Mouse (Mus musculus): Measurements from ENCODE around the gene Tnxb. TPM values are rescaled to one million over a fixed set of nuclear protein-coding genes. Genes with fewer than 3 reads are reported as not detected.

The Tnxb gene
- 0.04 and 0.10 TPM in 2 replicates for polyA plus RNA-seq (2014; fragmentation: Nextera tagmentation; extraction: Ambion mirVana)

DNA sequence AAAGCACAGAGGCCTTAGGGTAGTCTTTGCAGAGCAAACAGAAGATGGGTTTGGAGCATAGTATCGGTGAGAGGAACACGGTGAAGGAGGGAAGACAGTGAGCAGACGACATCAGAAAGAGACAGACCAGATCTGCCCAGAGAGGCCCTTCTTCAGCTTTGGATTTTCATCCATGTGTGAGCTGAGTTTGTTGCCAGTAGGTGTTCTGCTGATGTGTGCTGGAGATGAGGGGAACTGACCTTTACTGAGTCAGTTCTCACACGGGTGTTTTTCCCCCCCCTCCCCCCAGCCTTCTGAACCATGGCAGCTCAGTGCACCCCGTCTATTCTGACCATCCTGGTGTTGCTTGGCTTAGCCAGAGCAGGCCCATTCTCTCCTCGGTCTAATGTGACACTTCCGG lies at the start of gene Tnxb:
Tnxb (plus strand) TSS at position 301 of the 400 bp plus-strand sequence.
- WGBS = 67% methylated on average over 7 of the region's 7 CpGs
- no peak for DNase-seq (ENCODE audit: low spot score)

DNA sequence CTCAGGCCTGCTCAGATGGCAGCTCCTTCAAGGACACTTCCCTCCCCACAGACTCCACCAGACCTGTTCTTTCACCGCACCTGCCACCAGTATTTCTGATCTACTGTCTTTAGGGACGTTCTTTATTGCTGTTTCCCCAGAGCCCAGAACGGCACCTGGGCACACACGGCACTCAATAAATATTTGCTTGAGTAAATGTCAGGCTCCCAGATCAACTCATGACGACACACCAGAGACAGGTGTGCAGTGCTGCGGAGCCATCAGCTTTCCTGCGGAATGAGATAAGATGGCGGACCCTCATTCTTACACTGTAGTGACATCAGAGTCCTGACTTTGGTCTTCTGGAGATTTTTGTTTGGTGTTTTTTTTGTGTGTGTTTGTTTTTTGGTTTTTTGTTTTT lies 49.3 kb upstream of the Tnxb start:
- H3K36me3 ChIP-seq (ENCODE audit: control insufficient read depth, insufficient read depth, low read length) = peaks cover 56% of the 10 kb centered on the region
- no peak overlapping the region for H3K4me2 ChIP-seq (ENCODE audit: low read length)
- H3K27ac ChIP-seq (ENCODE audit: low read depth, low read length) = no peak overlapping the region
- no peaks in the 10 kb centered on the region for H3K27me3 ChIP-seq (replicated peaks; ENCODE audit: control insufficient read depth, insufficient read depth, low read length)
- DNase-seq (ENCODE audit: low spot score) (no peak), ATAC-seq (no peak)
- no peak overlapping the region for H3K4me3 ChIP-seq (ENCODE audit: low read depth, low read length)
- no peak overlapping the region for H3K9ac ChIP-seq (ENCODE audit: low read length)
- H3K9me3 ChIP-seq (replicated peaks; ENCODE audit: control insufficient read depth, low read length) = no peaks in the 10 kb centered on the region
- WGBS = 93% methylated on average over 8 of the region's 8 CpGs
- no peaks in the 10 kb centered on the region for H3K4me1 ChIP-seq (ENCODE audit: control insufficient read depth, insufficient read depth, low read length)

More for the DNA sequence above, at the start of gene Tnxb:
- Histone ChIP-seq H3K4me1 (ENCODE audit: control insufficient read depth, insufficient read depth, low read length) (0 out of 2 replicates have a peak, but pooled peaks cover 2% of the 10 kb centered on the region), H3K27me3 (replicated peaks; ENCODE audit: control insufficient read depth, insufficient read depth, low read length) (peaks cover 42% of the 10 kb centered on the region), H3K4me3 (ENCODE audit: low read depth, low read length) (peak within 1 kb of the TSS; percentile 28), H3K36me3 (ENCODE audit: control insufficient read depth, insufficient read depth, low read length) (no peaks in the 10 kb centered on the region), H3K9ac (ENCODE audit: low read length) (peak within 1 kb of the TSS; percentile 45), H3K4me2 (ENCODE audit: low read length) (peak within 1 kb of the TSS; percentile 54), H3K9me3 (replicated peaks; ENCODE audit: control insufficient read depth, low read length) (no peaks in the 10 kb centered on the region), H3K27ac (ENCODE audit: low read depth, low read length) (no peak within 1 kb of the TSS)
- no peak for ATAC-seq

DNA sequence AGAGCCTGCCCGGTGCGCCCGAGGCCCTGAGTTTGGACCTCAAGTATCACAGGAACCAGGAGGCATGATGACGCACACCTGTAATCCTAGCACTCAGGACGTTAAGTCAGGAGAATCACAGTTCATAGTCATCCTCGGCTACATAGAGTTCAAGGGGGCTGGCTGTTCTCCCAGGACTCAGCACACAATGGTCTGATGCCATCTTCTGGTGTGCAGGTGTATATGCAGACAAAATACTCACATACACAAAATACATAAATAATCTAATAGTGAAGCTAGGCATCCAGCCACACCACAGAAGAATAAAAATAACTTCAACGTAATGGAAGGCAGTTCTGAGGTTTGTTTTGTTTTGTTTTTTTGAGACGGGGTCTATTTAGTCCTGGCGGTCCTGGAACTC lies 47.2 kb upstream of the Tnxb start:
- H3K9me3 ChIP-seq (replicated peaks; ENCODE audit: control insufficient read depth, low read length) = no peaks in the 10 kb centered on the region
- ATAC-seq = no peak
- peaks cover 41% of the 10 kb centered on the region for H3K36me3 ChIP-seq (ENCODE audit: control insufficient read depth, insufficient read depth, low read length)
- no peak for DNase-seq (ENCODE audit: low spot score)
- H3K4me1 ChIP-seq (ENCODE audit: control insufficient read depth, insufficient read depth, low read length) = peaks cover 10% of the 10 kb centered on the region
- no peak overlapping the region for H3K9ac ChIP-seq (ENCODE audit: low read length)
- no peak overlapping the region for H3K4me3 ChIP-seq (ENCODE audit: low read depth, low read length)
- no peaks in the 10 kb centered on the region for H3K27me3 ChIP-seq (replicated peaks; ENCODE audit: control insufficient read depth, insufficient read depth, low read length)
- 86% methylated on average over 9 of the region's 9 CpGs for WGBS
- no peak overlapping the region for H3K4me2 ChIP-seq (ENCODE audit: low read length)
- no peak overlapping the region for H3K27ac ChIP-seq (ENCODE audit: low read depth, low read length)

DNA sequence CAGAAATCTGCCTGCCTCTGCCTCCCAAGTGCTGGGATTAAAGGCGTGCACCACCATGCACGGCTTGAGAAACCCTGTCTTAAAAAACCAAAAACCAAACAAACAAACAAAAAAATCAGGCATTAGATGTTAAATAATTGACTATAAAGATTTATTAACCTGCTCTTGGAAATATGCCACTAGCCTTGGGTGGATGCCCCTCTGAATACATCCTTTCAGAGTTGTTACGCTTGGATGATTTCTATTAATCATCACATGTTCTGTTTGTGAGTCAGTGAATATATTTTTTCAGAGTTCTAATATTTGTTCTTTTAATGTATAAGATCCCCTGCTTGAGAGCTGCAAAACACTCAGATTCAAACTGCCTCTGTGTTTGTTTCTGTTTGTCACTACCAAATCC lies 45.4 kb upstream of the Tnxb start:
- DNase-seq (ENCODE audit: low spot score) = no peak
- no peak for ATAC-seq
- no peak overlapping the region for H3K27ac ChIP-seq (ENCODE audit: low read depth, low read length)
- no peak overlapping the region for H3K4me3 ChIP-seq (ENCODE audit: low read depth, low read length)
- H3K36me3 ChIP-seq (ENCODE audit: control insufficient read depth, insufficient read depth, low read length) = peaks cover 39% of the 10 kb centered on the region
- no peak overlapping the region for H3K4me2 ChIP-seq (ENCODE audit: low read length)
- no peak overlapping the region for H3K9ac ChIP-seq (ENCODE audit: low read length)
- H3K27me3 ChIP-seq (replicated peaks; ENCODE audit: control insufficient read depth, insufficient read depth, low read length) = peaks cover under 1% of the 10 kb centered on the region; the same call in 1 of the 2 replicates
- 98% methylated on average over 3 of the region's 3 CpGs for WGBS
- H3K4me1 ChIP-seq (ENCODE audit: control insufficient read depth, insufficient read depth, low read length) = peaks cover 28% of the 10 kb centered on the region
- no peaks in the 10 kb centered on the region for H3K9me3 ChIP-seq (replicated peaks; ENCODE audit: control insufficient read depth, low read length)

DNA sequence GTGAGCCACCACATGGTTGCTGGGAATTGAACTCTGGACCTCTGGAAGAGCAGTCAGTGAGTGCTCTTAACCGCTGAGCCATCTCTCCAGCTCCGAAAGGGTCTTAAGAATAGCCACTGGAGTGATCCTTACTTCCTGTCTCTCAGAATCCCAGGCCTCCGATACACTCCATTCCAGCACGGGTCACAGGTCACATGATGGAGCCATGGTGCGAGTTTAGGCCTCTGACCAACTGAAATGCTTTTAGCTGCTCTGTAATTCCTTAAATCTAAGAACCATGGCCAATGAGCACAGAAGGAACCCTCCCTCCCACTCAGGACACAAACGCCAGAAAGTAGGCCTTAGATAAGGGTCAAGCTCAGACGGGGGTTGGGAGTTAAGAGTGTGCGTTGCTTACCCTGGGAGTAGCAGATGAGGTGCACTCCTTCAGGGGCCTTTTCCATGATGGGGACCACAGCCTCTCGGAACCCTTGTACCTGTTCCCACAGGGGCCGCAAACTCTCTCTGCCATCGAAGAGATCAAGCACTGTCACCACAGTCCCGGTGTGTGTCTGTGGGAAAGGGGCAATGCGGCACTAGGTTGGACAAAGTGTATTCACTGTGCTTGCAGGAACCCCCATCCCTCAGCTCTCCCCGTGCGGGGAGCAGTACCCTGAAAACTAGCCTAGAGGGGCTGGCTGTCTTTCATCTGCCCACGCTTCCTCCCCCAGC lies 44.1 kb upstream of the Tnxb start:
- peaks cover 30% of the 10 kb centered on the region for H3K4me1 ChIP-seq (ENCODE audit: control insufficient read depth, insufficient read depth, low read length)
- DNase-seq (ENCODE audit: low spot score) (no peak), ATAC-seq (no peak)
- H3K9me3 ChIP-seq (replicated peaks; ENCODE audit: control insufficient read depth, low read length) = no peaks in the 10 kb centered on the region
- H3K36me3 ChIP-seq (ENCODE audit: control insufficient read depth, insufficient read depth, low read length) = peaks cover 31% of the 10 kb centered on the region
- H3K27me3 ChIP-seq (replicated peaks; ENCODE audit: control insufficient read depth, insufficient read depth, low read length) = peaks cover 10% of the 10 kb centered on the region
- H3K4me2 ChIP-seq (ENCODE audit: low read length) = peak overlapping the region; percentile 87
- peak overlapping the region; percentile 76 for H3K9ac ChIP-seq (ENCODE audit: low read length)
- peak overlapping the region; percentile 91; the same call in 1 of the 2 replicates for H3K27ac ChIP-seq (ENCODE audit: low read depth, low read length)
- 53% methylated on average over 16 of the region's 16 CpGs for WGBS
- peak overlapping the region; percentile 71 for H3K4me3 ChIP-seq (ENCODE audit: low read depth, low read length)

DNA sequence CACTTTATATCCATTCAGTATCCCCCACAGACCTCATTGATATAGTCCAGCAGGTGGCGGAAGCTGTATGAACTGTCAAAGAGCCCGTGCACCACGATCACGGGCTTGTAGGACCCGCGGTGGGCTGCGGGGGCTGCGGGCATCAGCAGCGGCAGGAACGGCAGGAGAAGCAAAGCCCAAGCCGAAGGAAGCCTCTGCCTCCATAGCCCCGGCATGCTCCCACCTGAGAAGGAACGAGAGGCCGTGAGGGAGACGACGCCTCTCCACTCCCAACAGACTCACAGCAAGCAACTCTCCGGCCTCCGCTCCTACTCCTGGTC lies 43.6 kb upstream of the Tnxb start:
- under 1% methylated on average over 18 of the region's 18 CpGs for WGBS
- peak; percentile 77 for DNase-seq (ENCODE audit: low spot score)
- peaks cover 34% of the 10 kb centered on the region for H3K4me1 ChIP-seq (ENCODE audit: control insufficient read depth, insufficient read depth, low read length)

DNA sequence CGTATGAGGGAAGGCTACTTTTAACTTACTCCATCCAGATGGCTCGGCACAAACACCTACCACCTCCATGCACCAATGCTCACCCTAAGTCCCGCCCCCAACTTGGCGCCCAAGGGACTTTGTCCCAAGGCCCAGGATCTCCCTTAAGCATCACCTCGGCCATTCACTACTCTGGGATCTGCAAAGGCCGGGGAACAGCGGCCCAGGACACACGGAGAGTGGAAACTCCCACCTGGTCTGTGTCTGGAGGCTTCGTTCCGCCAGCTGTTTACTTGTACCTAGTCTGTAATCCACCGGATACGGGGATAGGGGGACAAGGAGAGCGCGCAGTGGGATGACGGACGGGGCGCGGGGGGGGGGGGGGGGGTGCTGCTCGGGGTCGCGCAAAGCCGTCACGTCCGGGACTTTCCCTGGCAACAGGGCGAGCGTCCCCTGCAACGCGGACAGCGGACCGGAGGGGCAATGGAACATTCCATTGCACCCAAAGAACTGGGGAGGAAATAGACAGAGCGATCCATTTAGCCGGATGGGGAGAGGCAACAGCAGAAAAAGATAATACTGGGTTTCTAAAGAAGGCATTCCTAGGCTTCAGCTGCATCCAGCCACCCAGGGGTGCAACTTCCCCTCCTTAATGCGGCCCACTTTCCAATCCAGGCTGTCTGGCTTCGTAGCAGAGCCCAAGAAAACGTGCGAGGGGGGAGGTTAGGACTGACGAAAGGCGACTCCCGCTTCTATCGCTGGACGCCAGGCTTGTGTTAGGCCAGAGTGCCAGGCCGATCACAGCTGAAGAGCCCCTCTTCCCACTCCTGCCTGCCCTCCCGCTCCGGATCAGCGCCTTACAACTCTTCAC lies 43.0 kb upstream of the Tnxb start:
- 0% methylated on average over 42 of the region's 45 CpGs for WGBS
- H3K9ac ChIP-seq (ENCODE audit: low read length) = peak overlapping the region; percentile 76
- H3K9me3 ChIP-seq (replicated peaks; ENCODE audit: control insufficient read depth, low read length) = no peaks in the 10 kb centered on the region
- peak overlapping the region; percentile 91 for H3K27ac ChIP-seq (ENCODE audit: low read depth, low read length)
- H3K27me3 ChIP-seq (replicated peaks; ENCODE audit: control insufficient read depth, insufficient read depth, low read length) = peaks cover 17% of the 10 kb centered on the region
- H3K4me3 ChIP-seq (ENCODE audit: low read depth, low read length) = peak overlapping the region; percentile 71
- H3K36me3 ChIP-seq (ENCODE audit: control insufficient read depth, insufficient read depth, low read length) = peaks cover 22% of the 10 kb centered on the region
- ATAC-seq = peak; percentile 76
- peak; percentile 94 for DNase-seq (ENCODE audit: low spot score)
- H3K4me1 ChIP-seq (ENCODE audit: control insufficient read depth, insufficient read depth, low read length) = peaks cover 39% of the 10 kb centered on the region
- peak overlapping the region; percentile 87 for H3K4me2 ChIP-seq (ENCODE audit: low read length)

More for the DNA sequence above, 43.6 kb upstream of the Tnxb start:
- Histone ChIP-seq H3K9ac (ENCODE audit: low read length) (peak overlapping the region; percentile 76), H3K4me3 (ENCODE audit: low read depth, low read length) (peak overlapping the region; percentile 71), H3K36me3 (ENCODE audit: control insufficient read depth, insufficient read depth, low read length) (peaks cover 27% of the 10 kb centered on the region), H3K27ac (ENCODE audit: low read depth, low read length) (peak overlapping the region; percentile 91), H3K9me3 (replicated peaks; ENCODE audit: control insufficient read depth, low read length) (no peaks in the 10 kb centered on the region), H3K27me3 (replicated peaks; ENCODE audit: control insufficient read depth, insufficient read depth, low read length) (peaks cover 16% of the 10 kb centered on the region), H3K4me2 (ENCODE audit: low read length) (peak overlapping the region; percentile 87)
- peak; percentile 30 for ATAC-seq

DNA sequence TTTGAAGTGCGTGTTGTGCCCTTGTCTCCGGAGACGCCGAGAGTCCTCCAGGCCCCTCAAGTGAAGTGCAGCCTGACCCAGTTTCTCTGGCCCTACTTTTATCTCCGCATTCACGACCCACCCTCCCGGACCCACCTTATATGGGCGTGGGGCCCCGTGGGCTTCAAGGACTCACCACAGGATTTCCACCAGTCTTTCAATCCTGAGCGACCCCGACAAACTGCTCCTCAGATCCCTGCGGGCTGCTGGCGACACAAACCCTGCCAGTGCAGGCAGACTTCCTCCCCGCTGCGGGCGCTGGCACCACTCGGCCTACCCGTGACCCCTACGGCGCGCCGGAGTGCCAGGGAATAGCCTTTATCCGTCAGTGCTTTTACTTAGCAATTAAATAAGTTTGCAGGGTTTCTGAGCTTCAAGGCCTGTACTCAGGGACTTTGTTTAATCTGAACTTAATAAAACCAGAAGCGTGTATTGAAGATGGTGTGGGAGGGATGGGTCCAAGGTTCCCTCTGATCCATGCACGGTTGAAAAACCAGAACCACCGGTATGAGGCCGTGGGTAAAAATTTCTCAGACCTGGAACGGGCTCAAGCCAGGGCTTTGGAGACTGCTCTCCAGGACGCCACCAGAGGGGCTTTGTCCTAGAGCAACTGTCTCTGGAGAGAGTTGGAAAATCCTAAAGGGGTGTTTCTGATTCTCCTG lies 42.2 kb upstream of the Tnxb start, which contains the start of gene Ppt2:
Ppt2 (minus strand) TSS at position 568 of the 701 bp plus-strand sequence.
- peak within 1 kb of the TSS; percentile 87 for H3K4me2 ChIP-seq (ENCODE audit: low read length)
- peak; percentile 36 for DNase-seq (ENCODE audit: low spot score)
- peak within 1 kb of the TSS; percentile 71 for H3K4me3 ChIP-seq (ENCODE audit: low read depth, low read length)
- ATAC-seq = peak; percentile 0; the same call in 1 of the 2 replicates
- peaks cover 40% of the 10 kb centered on the region for H3K4me1 ChIP-seq (ENCODE audit: control insufficient read depth, insufficient read depth, low read length)
- H3K9me3 ChIP-seq (replicated peaks; ENCODE audit: control insufficient read depth, low read length) = no peaks in the 10 kb centered on the region
- WGBS = 8% methylated on average over 29 of the region's 29 CpGs
- peak within 1 kb of the TSS; percentile 76 for H3K9ac ChIP-seq (ENCODE audit: low read length)
- peak within 1 kb of the TSS; percentile 91 for H3K27ac ChIP-seq (ENCODE audit: low read depth, low read length)
- peaks cover 20% of the 10 kb centered on the region for H3K27me3 ChIP-seq (replicated peaks; ENCODE audit: control insufficient read depth, insufficient read depth, low read length)
- peaks cover 14% of the 10 kb centered on the region for H3K36me3 ChIP-seq (ENCODE audit: control insufficient read depth, insufficient read depth, low read length)
